Mouse (Mus musculus): ENCODE measurements around the gene Smg7.

DNA sequence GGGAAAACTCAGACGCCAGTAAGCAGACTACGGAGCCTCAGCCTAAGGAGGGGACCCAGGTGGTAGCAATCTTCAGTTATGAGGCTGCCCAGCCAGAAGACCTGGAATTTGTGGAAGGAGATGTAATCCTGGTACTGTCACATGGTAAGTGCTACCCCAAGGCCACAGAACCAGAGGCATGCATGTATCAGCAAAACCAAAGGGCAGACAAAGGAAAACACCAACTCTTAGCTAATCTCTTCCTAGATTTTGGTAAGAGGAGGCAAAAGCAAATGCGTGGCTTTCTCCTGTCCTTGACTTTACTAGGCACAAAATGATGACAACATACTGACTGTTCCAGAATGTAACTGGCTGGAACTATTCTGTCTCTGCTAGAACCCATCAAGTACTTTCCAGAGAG is 67.4 kb downstream of the Smg7 start:
- TF ChIP-seq CTCF (IDR thresholded peaks at IDR 0.05): no peak
- no peak for TF ChIP-seq EP300 (IDR thresholded peaks at IDR 0.05)

Data from lung, postnatal 0 days (tissue).